ENCODE assay signal across 10 mouse cellular contexts in the genomic region with DNA sequence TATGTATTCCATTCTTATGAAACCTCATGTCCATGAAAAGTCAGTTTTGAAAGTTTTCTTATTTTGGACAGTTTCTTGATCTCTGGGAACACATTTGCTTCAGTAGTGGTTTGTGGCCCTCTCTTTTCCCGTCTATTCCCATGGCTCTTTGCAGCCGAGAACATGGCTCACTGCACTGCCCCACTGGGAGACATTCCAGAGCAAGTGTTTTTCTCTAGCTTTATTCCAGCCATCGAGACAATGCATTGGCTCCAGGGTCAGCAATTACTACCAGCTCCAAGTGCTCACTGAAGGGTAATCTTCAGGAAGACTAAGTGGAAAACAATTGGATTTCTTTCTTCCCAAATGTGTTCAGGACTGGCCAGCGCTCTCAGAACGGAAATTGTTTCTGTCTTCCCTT.
DNase-seq lines count a peak whose midpoint lies in the region; TF ChIP-seq lines count a peak whose summit lies in the region.
"Had no signal": no experiment of that assay in that cellular context is flagged by ENCODE, and none has a peak within 500 bp of the region (broad histone marks: within the 10 kb centered on the region; RNA-seq: fewer than 3 reads in every experiment).

No protein-coding gene starts in this region.

- no peak for TF ChIP-seq CTCF in brain, embryonic 14.5 days (IDR thresholded peaks at IDR 0.05; ENCODE audit: borderline replicate concordance, extremely low read depth, insufficient read depth, insufficient read length)

- no peak for TF ChIP-seq POLR2A in brain, embryonic 14.5 days (IDR thresholded peaks at IDR 0.05; ENCODE audit: borderline replicate concordance, extremely low read depth, insufficient read depth, insufficient read length, poor library complexity, severe bottlenecking)

- peak; percentile 52 for DNase-seq in gastrocnemius, adult 18-20 months (ENCODE audit: low spot score)
- no peak for DNase-seq in gastrocnemius, postnatal 10 days
- DNase-seq in kidney, adult 9 months: peak; percentile 15
- DNase-seq in kidney, postnatal 10 days: no peak
- DNase-seq in brain, embryonic 14.5 days (ENCODE audit: low read depth): peak; percentile 16
- peak; percentile 20 for DNase-seq in retina, embryonic 14.5 days (ENCODE audit: low spot score)
- no peak for DNase-seq in thymus, postnatal 4 days
- DNase-seq: cerebellum, postnatal 25 days; lung, adult 2 months; right cerebral cortex, postnatal 14 days had no signal

Comparison
In these comparisons a context has a peak if more than half of its experiments do, and no peak if none do; other contexts are left out.
1. DNase-seq: peak in gastrocnemius, adult 18-20 months (single experiment), kidney, adult 9 months (single experiment), brain, embryonic 14.5 days (single experiment) and retina, embryonic 14.5 days (single experiment); none in gastrocnemius, postnatal 10 days (single experiment), kidney, postnatal 10 days (single experiment) and thymus, postnatal 4 days (single experiment).